Mouse (Mus musculus): ENCODE measurements at regions not wholly inside any gene's neighbourhood (a gene's known extent, or its start where the extent isn't known, plus 50 kb on each side); places are given as distances from the start of the nearest gene placed in this dataset.

DNA sequence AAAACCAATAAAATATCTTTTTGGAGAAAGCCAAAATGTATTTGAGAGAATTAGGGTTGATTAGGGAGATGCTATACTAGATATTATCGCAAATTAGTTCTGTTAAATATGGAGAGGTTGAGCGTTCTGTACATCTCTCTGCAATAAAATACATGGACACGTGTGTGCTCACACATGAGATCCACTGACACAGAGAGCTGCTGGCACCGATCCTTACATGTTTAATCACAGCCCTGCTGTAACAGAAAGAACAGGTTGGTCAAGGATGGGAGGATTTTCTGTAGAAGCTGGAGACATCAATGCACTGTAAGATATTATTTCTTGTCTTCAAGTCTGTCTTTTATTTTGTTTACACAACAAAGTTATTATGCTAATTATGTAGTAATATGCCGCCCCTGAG, 366.2 kb upstream of the Fam92a start:
- no peak for DNase-seq (ENCODE audit: low spot score in 2 of 2)

DNA sequence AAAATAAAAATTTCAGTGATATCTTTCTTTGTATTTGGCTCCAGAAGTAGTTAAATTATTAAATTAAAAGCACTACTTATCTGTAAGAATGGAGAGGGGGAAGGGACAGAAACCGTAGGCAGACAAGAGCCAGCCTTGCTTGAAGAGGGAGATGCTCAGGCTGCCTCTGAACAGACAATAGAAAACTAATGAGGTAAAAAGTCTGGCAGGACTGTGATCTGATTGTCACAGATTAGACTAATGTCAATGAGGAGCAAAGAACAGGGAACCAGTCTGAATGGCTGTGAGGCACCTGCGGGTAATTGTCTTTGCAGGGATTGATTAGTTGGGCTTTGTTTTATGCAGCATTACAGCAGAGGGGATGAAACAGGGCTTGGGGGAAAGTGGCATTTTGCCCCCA, 362.3 kb upstream of the Fam92a start:
- DNase-seq (ENCODE audit: low spot score in 2 of 2): no peak

DNA sequence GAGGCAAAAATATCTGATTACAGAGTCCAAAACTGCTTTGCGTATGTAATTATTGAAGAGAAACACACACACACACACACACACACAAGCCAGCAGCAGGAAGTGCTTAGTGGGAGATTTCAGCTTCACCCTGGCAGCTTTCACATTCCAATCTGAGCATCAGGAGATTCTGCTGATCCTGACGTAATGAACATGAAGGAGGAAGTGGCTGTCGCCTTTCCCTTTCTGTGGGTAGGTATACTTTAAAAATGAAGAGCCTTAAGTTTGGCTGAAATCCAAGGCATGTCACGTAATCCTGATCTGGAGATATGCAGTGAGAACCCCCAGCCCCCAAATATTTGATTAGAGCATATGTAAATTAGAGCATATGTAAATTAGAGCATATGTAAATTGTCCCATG, 361.1 kb upstream of the Fam92a start:
- no peak for DNase-seq (ENCODE audit: low spot score in 2 of 2)

DNA sequence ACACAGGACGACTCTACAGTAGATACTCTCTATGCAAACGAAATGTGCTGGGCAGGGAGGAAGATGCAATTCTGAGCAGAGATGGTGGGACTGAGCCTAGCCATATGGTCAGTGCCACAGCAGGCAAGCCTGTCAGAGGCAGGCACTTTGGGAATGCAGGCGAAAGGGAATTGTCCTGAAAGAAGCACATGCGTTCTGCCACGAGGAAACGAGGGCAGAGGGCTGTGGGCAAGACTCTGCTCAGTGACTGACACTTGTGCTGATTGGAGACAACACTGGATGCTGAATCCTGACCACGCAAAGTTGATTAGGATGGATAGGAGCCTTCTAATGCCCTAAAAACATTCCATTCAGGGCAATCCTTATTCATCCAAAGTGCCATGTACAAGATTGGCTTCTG, 350.5 kb upstream of the Fam92a start:
- no peak for DNase-seq (ENCODE audit: low spot score in 2 of 2)

DNA sequence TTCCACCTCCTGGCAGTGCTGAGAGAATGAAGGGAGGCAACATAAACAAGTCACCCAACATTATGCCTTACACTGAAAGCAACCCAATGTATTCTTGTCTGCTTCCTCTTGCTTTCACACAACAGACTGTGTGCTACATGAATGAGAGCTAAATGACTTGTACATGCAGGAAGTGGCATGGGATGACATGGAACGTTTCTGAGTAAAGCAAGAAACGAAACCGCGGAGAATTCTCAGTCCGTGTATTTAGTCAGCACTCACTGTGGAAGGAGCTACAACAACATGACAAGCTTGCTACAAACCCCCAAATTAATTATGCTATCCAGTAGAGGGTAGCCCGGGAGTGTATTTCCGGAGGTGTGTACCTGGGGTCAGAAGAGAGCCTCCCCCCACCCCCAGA, 349.4 kb upstream of the Fam92a start:
- no peak for DNase-seq (ENCODE audit: low spot score in 2 of 2)

DNA sequence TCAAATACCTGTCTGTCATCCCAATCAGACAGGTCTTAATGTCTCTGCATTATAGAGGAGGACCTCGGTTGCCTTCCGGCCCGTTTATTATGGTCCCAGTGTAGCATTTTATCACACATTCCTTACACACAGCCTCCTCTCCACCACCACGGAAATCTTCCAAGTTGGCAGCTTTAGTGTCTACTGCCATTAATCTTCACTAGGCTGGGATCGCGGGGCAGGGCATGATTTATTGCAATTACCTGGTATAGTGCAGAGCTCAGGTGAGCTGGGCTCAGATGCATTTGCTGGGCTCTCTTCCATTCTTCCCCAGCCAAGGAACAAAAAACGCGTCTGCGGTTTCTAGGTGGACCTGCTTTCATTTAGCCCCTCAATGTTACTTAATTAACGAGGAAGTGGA, 344.7 kb upstream of the Fam92a start:
- no peak for DNase-seq (ENCODE audit: low spot score in 2 of 2)

DNA sequence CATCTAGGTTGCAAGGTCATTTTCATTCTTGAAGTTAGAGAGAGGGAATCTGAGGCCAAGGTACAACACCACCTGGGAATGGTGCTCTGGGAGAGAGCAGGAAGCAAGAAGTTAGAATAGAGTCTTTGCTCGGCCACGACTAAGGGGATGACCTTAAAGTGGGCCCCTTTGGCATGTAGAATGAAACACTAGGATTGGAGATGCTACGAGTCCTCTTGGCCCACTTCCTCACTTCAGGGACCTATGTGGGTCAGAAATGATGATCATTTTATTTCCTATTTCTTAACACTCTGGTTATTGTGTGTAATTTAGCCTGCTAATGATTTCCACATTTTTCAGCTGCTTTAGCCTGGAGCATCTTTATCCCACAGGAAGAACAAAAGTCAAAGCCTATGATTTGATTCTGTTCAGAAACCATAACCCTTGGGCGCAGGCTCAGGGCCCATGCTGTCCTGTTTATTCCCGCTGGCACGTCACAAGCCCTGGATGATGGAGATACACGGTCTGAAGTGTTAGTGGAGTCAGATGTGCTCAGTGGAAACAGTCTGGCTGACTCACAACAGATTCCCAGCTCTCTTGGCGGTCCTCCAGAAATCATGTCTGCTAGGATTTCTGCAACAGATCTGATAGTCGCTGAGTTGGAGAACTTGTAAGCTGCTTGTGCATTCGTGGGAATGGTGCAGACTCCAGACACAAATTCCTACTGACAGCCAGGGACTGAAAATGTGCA, 340.0 kb upstream of the Fam92a start:
- DNase-seq (ENCODE audit: low spot score in 2 of 2): peak; percentile 68 to 91

DNA sequence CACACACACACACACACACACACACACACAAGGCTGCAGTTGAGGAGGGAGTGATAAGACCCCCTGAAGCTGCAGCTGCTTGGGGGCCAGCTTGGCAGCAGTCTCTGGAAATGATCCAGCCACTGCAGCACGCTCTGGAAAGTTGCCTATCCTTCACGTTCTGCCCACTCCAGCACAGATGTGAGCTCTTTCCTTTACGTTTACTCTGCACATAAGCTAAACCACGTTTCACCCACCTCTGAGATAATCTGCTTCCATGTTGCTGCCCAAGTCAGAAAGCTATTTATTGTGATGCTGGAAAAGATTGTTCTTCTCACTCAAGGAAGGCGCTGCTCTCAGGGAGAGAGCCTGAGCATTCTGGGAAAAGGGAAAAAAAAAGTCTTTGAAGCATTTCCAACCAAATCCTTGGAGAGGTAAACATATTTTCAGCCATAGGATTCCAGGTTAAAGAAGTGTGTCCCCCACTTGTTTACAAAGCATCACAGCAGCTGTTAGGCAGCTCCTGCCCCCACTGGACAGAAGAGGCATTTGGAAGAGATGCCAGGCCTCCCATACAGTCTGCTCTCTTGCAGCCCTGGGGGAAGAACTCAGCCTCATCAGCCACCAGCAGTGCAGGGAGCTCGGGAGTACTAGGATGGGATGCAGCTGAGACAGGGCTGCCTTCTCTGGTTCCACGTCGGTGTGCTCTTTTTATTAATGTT, 335.2 kb upstream of the Fam92a start:
- DNase-seq (ENCODE audit: low spot score in 2 of 2): peak in 1 of 2 experiments; percentile 25

DNA sequence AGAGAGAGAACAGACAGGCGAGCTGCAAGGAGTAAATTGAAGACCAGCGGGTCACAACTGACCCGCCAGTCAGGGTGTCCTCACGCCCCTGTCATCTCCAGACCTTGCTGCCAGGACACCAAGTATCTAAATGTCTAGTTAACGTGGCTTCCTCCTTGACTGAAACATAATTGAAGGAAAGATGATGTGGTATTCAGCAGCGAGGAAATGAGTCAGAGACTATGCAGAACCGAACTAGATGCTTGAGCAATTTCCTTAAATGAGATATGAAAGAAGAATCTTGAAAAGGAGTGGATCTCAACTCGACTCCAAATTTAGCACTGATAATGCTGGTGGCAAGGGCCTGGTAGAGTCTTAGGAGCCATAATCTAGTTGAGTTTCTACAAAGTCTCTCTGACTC, 329.3 kb upstream of the Fam92a start:
- no peak for DNase-seq (ENCODE audit: low spot score in 2 of 2)

DNA sequence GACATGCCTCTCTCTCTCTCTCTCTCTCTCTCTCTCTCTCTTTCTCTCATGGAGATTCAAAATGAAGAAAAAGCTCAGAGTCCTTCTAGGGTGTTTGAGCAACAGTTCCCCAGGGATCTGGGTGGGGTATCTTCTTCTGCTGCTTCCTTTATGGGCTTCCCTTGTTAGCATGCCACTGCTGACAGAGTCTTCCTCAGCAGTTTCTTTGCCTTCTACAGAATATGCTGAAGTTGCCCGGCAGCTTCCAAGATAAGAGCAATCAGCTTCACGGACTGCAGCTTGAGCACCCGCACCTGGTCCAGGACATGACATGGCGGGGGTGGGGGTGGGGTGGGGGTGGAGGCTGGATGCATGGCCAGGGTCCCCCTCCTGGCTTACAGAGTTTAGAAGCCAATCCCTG, 326.6 kb upstream of the Fam92a start:
- no peak for DNase-seq (ENCODE audit: low spot score in 2 of 2)

DNA sequence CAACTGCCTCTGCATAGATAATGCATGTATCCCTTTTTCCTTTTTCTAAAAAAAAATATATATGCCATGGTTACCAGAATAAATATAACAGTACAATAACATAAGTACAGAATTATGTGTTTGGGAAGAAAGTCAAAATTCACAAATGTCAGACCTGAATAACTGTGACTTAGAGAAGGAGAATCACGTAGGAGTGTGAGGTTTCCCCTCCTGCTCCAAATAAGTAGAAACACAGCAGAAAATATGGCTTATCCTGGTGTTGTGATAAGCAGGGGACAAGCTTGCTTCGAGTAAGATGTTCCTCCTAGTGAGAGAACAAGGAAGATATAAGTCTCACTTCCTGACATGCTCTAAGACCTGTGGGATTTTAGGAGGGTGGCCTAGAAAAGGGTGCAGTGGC, 320.7 kb upstream of the Fam92a start:
- no peak for DNase-seq (ENCODE audit: low spot score in 2 of 2)

DNA sequence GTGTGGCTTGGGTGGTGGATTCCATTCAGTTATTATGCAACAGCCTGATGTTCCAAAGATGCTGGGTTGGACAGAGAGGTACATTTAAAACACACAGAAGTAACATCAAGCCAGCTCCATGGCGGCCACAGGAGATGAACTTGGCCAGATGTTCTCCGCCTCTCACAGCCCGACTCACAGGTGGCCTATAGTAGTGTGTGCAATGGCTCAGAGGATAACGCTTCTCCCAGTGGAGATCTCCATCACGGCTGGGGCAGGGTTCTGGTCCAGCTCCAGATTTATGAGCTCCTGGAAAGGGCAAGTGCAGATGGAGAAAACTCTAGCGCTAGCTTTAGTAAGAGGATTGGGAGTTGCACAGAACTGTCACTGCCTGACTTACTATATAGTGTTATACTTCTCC, 319.5 kb upstream of the Fam92a start:
- no peak for DNase-seq (ENCODE audit: low spot score in 2 of 2)

DNA sequence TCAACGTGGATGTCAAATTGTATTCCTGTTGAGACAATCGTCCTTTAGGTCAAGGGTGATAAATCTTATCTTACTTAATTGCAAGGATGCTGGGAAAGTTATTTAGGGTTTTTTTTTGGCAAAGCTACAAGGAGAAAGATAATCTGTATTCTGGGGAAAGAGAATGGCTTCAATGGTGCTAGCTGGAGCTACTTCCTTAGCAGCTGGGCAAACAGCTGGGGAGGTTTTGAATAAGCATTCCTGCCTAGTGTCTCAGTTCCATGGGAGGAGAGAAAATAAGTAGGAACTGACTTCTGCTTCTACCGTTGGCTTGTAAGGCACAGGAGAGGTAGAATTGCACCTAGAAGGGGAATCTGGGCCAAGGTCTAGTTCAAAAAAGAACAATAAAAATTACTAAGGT, 318.3 kb upstream of the Fam92a start:
- no peak for DNase-seq (ENCODE audit: low spot score in 2 of 2)

DNA sequence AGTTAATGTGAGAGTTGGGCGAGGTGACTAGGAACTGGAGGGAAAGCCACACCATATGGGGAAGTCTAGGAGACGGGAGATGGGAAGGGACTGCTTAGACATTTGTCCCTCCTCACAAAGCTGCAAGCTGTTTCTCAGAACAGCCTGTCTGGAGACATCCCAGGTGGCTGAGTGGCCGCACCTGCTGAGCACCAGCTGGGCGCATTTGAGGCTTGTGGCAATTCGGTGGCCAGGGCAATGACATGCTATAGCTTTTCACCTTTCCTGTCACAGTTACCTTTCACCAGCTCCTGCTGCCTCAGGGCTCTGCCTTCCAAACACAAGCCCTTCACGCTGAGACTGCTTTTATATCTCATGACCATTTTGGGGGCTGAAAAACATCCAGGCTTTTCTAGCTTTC, 317.5 kb upstream of the Fam92a start:
- DNase-seq (ENCODE audit: low spot score in 2 of 2): no peak

DNA sequence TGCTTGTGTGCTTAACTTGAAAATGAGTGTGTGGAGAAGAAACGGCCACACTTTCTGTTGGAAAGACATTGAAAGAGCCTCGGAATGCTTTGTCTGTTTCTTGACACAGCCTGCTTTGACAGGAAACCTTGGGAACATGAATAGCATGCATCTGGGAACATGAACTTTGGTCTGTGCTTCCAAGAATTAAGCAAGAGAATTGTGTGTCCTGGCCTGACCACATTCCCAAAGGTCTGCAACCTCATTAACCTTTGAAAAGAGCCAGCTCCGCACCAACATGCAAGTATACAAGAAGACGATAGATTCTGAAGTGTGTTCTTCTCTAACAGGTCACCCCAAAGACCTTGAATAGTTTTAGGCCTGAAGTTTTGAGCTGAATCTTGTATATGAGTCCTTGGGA, 309.7 kb upstream of the Fam92a start:
- no peak for DNase-seq (ENCODE audit: low spot score in 2 of 2)

DNA sequence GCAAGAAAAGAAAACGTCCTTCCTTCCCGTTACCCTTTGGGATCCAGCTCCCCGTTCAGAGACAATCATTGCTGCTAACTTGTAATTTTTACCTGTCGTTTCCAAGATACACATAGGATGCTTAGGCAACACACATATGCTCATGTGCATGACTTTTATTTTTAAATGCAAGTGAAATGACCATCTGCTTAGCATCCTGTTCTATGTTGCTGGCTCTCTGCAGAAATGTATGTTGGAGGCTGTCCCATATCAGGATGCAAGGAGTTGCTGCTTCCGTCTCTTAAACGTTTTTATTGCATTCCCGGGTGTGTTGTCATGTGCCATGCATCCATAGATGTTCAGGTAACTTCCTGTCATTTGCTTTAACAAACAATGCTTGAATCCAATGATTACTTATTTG, 304.9 kb upstream of the Fam92a start:
- no peak for DNase-seq (ENCODE audit: low spot score in 2 of 2)

DNA sequence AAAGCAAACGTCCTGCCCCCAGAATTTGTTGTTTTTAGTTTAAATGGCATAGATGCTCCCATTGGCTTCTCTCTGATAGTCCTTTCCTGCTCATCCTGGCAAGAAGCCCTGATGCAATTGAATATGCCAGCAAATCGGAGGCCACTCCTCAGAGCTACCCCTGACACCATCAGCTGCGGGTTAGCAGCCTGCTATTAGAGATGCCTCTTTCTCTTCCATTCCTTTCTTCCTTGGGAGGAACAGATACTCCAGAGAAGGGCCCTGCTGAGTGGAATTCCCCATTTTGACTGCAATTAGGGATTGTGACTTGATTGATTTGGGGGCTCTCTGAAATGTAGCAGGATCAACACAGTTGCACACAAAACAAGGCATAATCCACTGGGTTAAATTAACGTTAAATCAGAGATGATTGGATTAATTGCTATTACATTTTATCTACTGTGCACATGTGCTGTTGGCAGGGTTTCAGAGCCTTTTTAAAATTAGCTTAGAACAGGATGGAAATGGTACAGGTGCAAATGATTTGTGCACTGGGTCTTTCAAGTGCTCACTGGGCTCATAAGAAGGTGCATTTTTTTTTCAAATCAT, 303.3 kb upstream of the Fam92a start:
- DNase-seq (ENCODE audit: low spot score in 2 of 2): no peak

DNA sequence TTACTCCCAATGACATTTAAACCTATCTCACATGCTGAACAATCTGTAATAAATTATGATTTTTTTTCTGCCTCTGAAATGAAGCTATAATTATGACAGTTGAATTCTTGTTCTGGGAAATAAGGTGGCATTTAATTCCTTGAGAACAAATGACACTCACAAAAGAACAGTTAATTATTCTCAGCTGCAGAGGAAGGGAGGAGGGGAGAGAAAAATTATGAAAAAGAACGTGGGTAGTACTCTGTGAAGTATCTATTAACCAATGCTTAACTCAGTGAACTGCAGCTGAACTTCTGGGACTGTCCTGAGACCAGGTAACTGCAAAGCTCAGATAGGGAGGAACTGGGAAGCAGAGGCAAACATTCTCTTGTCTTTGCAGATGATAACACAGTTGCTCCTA, 302.6 kb upstream of the Fam92a start:
- DNase-seq (ENCODE audit: low spot score in 2 of 2): peak in 1 of 2 experiments; percentile 67

DNA sequence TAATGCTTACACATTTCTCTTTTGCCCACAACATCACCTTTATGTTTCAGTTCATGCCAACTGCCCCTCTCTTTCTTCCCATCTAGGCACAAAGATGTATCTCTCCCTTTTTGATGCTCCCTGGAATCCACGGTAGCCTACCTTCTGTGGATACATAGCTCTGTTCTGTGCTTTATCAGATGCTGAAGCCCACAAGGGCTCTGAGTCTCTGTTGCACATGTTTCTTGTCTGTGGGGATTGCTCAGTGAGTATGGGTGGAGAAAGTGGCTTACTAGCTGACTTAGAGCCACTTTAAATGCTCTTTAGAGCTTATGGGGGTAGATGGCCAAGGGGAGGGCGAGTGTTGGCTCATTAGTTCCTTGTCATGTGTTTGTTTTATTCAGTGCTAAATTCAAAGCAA, 289.9 kb upstream of the Fam92a start:
- DNase-seq (ENCODE audit: low spot score in 2 of 2): no peak

DNA sequence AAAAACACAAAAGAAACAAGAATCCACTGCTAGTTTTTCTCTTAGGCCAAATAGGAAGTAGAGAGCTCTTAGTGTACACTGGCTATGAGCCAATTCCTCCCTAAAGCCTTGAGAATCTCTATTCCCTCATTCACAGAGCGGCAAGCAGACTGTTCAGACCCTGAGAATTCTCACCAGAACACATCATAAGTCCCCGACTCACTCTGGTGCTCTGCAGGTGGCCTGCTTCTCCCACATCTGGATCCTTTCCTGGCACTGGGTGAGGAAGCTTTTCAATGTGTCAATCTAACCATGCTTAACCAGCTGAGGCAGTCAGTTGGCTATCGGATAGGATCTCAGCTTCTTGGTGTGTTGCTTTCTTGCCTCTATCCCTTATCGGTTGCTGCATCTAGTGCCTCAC, 289.4 kb upstream of the Fam92a start:
- no peak for DNase-seq (ENCODE audit: low spot score in 2 of 2)

DNA sequence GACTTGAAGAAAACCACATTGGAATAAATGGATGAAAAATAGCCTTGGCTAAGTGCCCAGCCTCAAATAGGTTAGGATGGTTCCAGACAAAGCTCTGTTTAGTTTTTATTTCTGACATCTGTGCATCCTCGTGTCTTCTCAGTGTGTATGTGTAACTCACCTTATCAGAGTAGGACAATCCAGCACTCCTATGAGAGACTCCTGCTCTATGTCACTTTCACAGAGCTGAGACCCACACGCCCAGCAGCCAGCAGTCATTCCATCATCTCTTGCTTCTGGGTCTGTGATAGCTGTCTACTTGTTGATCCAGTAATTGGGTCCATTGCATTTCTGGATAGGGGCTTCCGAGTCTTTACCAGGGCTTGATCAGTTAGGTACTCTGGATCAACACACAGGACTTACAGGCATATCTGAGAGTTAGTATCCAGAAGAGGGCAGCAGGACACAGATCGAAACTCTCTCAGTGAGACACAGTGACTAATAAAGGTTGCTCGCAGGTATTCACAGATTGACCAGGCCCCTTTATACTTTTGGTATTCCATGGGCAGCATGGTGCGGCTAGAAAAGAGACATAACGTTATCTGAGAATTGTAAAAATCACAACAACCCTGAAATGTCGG, 286.3 kb upstream of the Fam92a start:
- no peak for DNase-seq (ENCODE audit: low spot score in 2 of 2)

DNA sequence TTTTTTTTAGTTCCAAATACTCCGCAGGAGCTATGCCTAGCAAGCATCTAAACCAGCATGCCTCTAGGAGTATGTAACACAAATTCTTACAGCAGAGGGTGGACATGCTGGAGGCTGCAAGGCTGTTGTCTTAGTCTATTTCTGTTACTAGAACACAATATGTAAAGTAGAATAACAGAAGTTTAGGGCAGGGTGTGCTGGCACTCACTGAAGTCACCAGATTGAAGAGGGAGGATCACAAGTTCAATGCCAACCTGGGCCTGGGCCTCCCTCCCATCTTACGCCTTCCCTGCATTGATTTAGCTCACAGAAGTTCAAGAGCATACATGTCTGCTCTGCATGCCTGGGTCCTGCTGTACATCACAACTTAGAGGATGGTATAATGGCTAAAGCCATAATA, 280.3 kb upstream of the Fam92a start:
- DNase-seq (ENCODE audit: low spot score in 2 of 2): peak in 1 of 2 experiments; percentile 54

DNA sequence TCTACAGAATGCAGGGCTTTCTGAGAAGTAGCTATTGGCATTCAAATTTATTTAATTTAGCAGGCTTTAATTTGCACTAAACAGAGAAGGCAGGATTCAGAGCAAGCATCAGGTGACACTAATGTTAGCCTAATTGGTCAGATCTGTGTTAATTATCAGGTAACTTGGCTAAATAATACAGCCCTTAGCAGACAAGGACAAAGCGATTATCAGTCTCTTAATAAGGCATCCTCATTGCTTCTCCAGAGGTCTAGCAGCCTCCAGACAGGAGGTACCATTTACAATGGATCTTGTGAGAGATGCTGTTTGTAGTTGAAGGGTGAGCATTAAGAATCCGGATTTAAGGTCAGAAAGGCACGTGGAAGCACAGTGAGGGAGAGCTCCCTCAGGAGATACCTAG, 253.7 kb upstream of the Fam92a start:
- no peak for DNase-seq (ENCODE audit: low spot score in 2 of 2)

Data from left cerebral cortex, adult 9 months (tissue).